Mouse (Mus musculus) CD8-positive naive resting alpha-beta T cell, adult 57 days (primary cell): ENCODE measurements around the gene Plpp6. TPM values are rescaled to one million over a fixed set of nuclear protein-coding genes. Genes with fewer than 3 reads are reported as not detected.

Source experiments
- total RNA-seq: library from RNA; stranded (reverse); gene quantifications from one replicate; pipeline ENCODE4 v1.2.4, GENCODE M21; 2023

Gene Plpp6
- 13.0 TPM for total RNA-seq

GRCm38 (mm10) chr19:28963842-28964551 is at the start of gene Plpp6:
Gene Plpp6, plus strand, starts transcription at chr19:28963953.

GRCm38 (mm10) chr19:28967652-28968051 is 3.9 kb downstream of the Plpp6 start, which contains the start of gene 4430402I18Rik:
Gene 4430402I18Rik, minus strand, starts transcription at chr19:28967800.

GRCm38 (mm10) chr19:28990194-28990589 is 26.4 kb downstream of the Plpp6 start, which contains the start of gene Cdc37l1:
Gene Cdc37l1, plus strand, starts transcription at chr19:28990352.

Other genes starting within 250 kb of the Plpp6 start
- not detected for gene Slc1a1, start 128.9 kb upstream of the Plpp6 start, total RNA-seq
- 0.58 TPM for gene 4430402I18Rik, start 3.8 kb downstream of the Plpp6 start, total RNA-seq
- 59.9 TPM for gene Cdc37l1, start 26.4 kb downstream of the Plpp6 start, total RNA-seq
- gene Ak3, start 84.0 kb downstream of the Plpp6 start, total RNA-seq, result 19.1 TPM
- gene Rcl1, start 137.4 kb downstream of the Plpp6 start, total RNA-seq, result 28.5 TPM